Mouse (Mus musculus): ENCODE data around the gene Gm43064. TPM values are rescaled to one million over a fixed set of nuclear protein-coding genes. Genes with fewer than 3 reads are reported as not detected.

The Gm43064 gene
- total RNA-seq, 1 experiment = 0.76 TPM

DNA sequence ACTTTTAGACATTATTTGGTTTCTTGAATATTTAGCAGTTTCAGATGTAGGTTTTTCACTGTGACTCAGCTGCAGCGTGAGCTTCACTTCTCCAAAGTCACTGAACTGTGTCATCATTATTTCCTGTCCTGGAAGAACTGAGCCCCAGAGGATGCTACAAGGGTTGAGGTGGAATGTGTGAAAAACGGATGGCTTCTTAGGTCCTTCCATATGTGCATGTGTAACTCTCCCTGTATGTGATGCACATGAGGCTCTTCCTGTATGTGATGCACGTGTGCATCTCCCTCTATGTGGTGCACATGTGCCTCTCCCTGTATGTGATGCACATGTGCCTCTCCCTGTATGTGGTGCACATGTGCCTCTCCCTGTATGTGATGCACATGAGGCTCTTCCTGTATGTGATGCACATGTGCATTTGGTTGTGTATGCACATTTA, 63.3 kb downstream of the Gm43064 start:
- no peaks in the 10 kb centered on the region for H3K4me1 ChIP-seq (ENCODE audit: control insufficient read depth in 2 of 2, insufficient read depth in 2 of 2, low read length in 2 of 2, poor library complexity in 1 of 2)
- H3K9me3 ChIP-seq (ENCODE audit: control insufficient read depth, insufficient read depth, low read depth, low read length) = no peaks in the 10 kb centered on the region
- TF ChIP-seq CHD2 (IDR thresholded peaks at IDR 0.05; ENCODE audit: low read depth, low read length) (no peak), ZC3H11A (IDR thresholded peaks at IDR 0.05; ENCODE audit: borderline replicate concordance, low read depth, low read length) (no peak), ZNF384 (IDR thresholded peaks at IDR 0.05; ENCODE audit: low read depth, low read length) (no peak), MAFK (IDR thresholded peaks at IDR 0.05; ENCODE audit: insufficient read depth, low read depth, low read length) (no peak), HCFC1 (IDR thresholded peaks at IDR 0.05; ENCODE audit: borderline replicate concordance, insufficient read depth, low read length) (no peak)
- in situ Hi-C loops (cut with MboI; ENCODE audit: low sequenced_read_pairs in 2 of 2, unreplicated experiment in 2 of 2) = no loop called here
- DNase-seq (ENCODE audit: low read depth, low spot score) = no peak
- H3K27ac ChIP-seq (ENCODE audit: insufficient read depth, low read depth, low read length, poor library complexity, severe bottlenecking) = no peak overlapping the region
- no peaks in the 10 kb centered on the region for H3K36me3 ChIP-seq (ENCODE audit: control insufficient read depth, insufficient read depth, low read length, poor library complexity, severe bottlenecking)
- no peak overlapping the region for H3K9ac ChIP-seq (ENCODE audit: insufficient read depth, low read depth, low read length, poor library complexity, severe bottlenecking)
- no peak overlapping the region for H3K4me3 ChIP-seq (ENCODE audit: insufficient read depth in 1 of 2, low read depth in 1 of 2, low read length in 2 of 2, poor library complexity in 1 of 2, severe bottlenecking in 1 of 2)

DNA sequence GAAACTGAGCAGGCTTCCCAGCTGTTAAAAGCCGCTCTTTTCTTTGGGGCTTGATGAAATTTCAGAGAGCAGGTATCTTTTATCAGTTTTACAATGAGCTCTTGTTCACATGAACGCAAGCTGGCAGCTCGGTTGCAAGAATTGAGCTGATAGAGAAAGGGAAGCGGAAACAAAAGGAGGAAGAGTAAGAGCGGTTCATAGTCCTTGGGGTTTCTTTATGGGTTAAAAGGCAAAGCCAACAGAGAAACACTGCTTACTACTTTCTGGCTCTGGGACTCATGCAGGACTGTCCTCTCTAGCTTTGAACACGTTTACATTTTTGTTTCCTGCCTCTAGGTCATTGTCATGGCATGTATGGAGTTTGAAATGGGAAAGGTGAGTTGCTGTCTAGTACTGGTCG, 65.0 kb downstream of the Gm43064 start:
- H3K9ac ChIP-seq (ENCODE audit: insufficient read depth, low read depth, low read length, poor library complexity, severe bottlenecking) = no peak overlapping the region
- in situ Hi-C loops (cut with MboI; ENCODE audit: low sequenced_read_pairs in 2 of 2, unreplicated experiment in 2 of 2) = no loop called here
- H3K9me3 ChIP-seq (ENCODE audit: control insufficient read depth, insufficient read depth, low read depth, low read length) = no peaks in the 10 kb centered on the region
- no peak for DNase-seq (ENCODE audit: low read depth, low spot score)
- H3K4me1 ChIP-seq (ENCODE audit: control insufficient read depth in 2 of 2, insufficient read depth in 2 of 2, low read length in 2 of 2, poor library complexity in 1 of 2) = no peaks in the 10 kb centered on the region
- no peak overlapping the region for H3K27ac ChIP-seq (ENCODE audit: insufficient read depth, low read depth, low read length, poor library complexity, severe bottlenecking)
- TF ChIP-seq MAFK (IDR thresholded peaks at IDR 0.05; ENCODE audit: insufficient read depth, low read depth, low read length) (no peak), ZNF384 (IDR thresholded peaks at IDR 0.05; ENCODE audit: low read depth, low read length) (no peak), CHD2 (IDR thresholded peaks at IDR 0.05; ENCODE audit: low read depth, low read length) (no peak), HCFC1 (IDR thresholded peaks at IDR 0.05; ENCODE audit: borderline replicate concordance, insufficient read depth, low read length) (no peak), ZC3H11A (IDR thresholded peaks at IDR 0.05; ENCODE audit: borderline replicate concordance, low read depth, low read length) (no peak)
- no peak overlapping the region for H3K4me3 ChIP-seq (ENCODE audit: insufficient read depth in 1 of 2, low read depth in 1 of 2, low read length in 2 of 2, poor library complexity in 1 of 2, severe bottlenecking in 1 of 2)
- H3K36me3 ChIP-seq (ENCODE audit: control insufficient read depth, insufficient read depth, low read length, poor library complexity, severe bottlenecking) = no peaks in the 10 kb centered on the region

DNA sequence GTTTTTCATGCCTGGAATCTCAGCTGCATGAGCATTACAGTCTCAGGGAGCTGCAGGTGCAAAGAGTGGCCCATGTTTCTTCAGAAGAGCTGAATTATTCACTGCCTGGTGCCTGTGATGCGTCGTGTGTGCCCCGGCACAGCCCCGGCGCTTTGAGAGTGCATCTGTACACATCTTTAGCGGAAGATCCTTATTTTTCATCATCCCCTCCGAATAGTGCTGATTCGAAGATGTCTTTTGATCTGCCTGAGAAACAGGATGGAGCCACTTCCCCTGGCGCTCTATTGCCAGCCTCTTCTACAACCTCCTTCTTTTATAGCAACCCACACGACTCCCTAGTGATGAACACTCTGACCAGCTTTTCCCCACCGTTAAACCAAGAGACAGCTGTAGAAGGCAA, 76.6 kb downstream of the Gm43064 start:
- Histone ChIP-seq H3K27ac (ENCODE audit: insufficient read depth, low read depth, low read length, poor library complexity, severe bottlenecking) (no peak overlapping the region), H3K36me3 (ENCODE audit: control insufficient read depth, insufficient read depth, low read length, poor library complexity, severe bottlenecking) (no peaks in the 10 kb centered on the region), H3K4me3 (ENCODE audit: insufficient read depth in 1 of 2, low read depth in 1 of 2, low read length in 2 of 2, poor library complexity in 1 of 2, severe bottlenecking in 1 of 2) (no peak overlapping the region), H3K9me3 (ENCODE audit: control insufficient read depth, insufficient read depth, low read depth, low read length) (no peaks in the 10 kb centered on the region), H3K4me1 (ENCODE audit: control insufficient read depth in 2 of 2, insufficient read depth in 2 of 2, low read length in 2 of 2, poor library complexity in 1 of 2) (no peaks in the 10 kb centered on the region), H3K9ac (ENCODE audit: insufficient read depth, low read depth, low read length, poor library complexity, severe bottlenecking) (no peak overlapping the region)
- DNase-seq (ENCODE audit: low read depth, low spot score) = no peak
- TF ChIP-seq ZNF384 (IDR thresholded peaks at IDR 0.05; ENCODE audit: low read depth, low read length) (no peak), CHD2 (IDR thresholded peaks at IDR 0.05; ENCODE audit: low read depth, low read length) (no peak), MAFK (IDR thresholded peaks at IDR 0.05; ENCODE audit: insufficient read depth, low read depth, low read length) (no peak), HCFC1 (IDR thresholded peaks at IDR 0.05; ENCODE audit: borderline replicate concordance, insufficient read depth, low read length) (no peak), ZC3H11A (IDR thresholded peaks at IDR 0.05; ENCODE audit: borderline replicate concordance, low read depth, low read length) (no peak)
- in situ Hi-C loops (cut with MboI; ENCODE audit: low sequenced_read_pairs in 2 of 2, unreplicated experiment in 2 of 2) = no loop called here

DNA sequence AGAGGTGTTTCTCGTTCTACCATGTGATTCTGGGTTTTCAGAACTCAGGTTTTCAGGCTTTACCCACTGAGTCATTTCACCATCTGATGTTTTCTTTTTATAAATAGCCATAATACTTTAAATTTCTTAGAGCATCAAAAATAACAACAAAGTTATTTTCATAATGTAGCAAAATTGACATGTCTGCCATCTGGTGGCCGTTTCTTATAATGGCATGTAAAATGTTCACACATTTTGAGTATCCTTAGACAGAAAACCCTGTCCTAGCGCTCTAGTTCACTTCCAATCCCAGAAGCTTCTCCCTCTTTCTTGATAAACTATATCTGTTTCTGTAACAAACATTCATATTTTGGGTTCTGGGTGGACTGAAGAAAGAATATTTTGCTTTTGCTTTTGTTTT, 78.2 kb downstream of the Gm43064 start:
- in situ Hi-C loops (cut with MboI; ENCODE audit: low sequenced_read_pairs in 2 of 2, unreplicated experiment in 2 of 2) = no loop called here
- Histone ChIP-seq H3K36me3 (ENCODE audit: control insufficient read depth, insufficient read depth, low read length, poor library complexity, severe bottlenecking) (no peaks in the 10 kb centered on the region), H3K4me3 (ENCODE audit: insufficient read depth in 1 of 2, low read depth in 1 of 2, low read length in 2 of 2, poor library complexity in 1 of 2, severe bottlenecking in 1 of 2) (no peak overlapping the region), H3K27ac (ENCODE audit: insufficient read depth, low read depth, low read length, poor library complexity, severe bottlenecking) (no peak overlapping the region), H3K9me3 (ENCODE audit: control insufficient read depth, insufficient read depth, low read depth, low read length) (no peaks in the 10 kb centered on the region), H3K4me1 (ENCODE audit: control insufficient read depth in 2 of 2, insufficient read depth in 2 of 2, low read length in 2 of 2, poor library complexity in 1 of 2) (no peaks in the 10 kb centered on the region), H3K9ac (ENCODE audit: insufficient read depth, low read depth, low read length, poor library complexity, severe bottlenecking) (no peak overlapping the region)
- TF ChIP-seq ZC3H11A (IDR thresholded peaks at IDR 0.05; ENCODE audit: borderline replicate concordance, low read depth, low read length) (0 out of 2 replicates have a peak, but pooled peaks have one; percentile 25), ZNF384 (IDR thresholded peaks at IDR 0.05; ENCODE audit: low read depth, low read length) (no peak)
- peak; percentile 28 for DNase-seq (ENCODE audit: low read depth, low spot score)

Other genes starting within 250 kb of the Gm43064 start
- 0.22 and 0.32 TPM in 2 replicates for gene Syt6, start 234.3 kb upstream of the Gm43064 start, total RNA-seq (2012; rRNA removed)
- gene Atg4a-ps, start 163.5 kb upstream of the Gm43064 start, total RNA-seq (2012; rRNA removed) = 0.18 TPM in 1 of 2 replicates, not detected in the other
- gene Olfml3, start 71.6 kb upstream of the Gm43064 start, total RNA-seq (2012; rRNA removed) = 0.79 and 1.2 TPM in 2 replicates
- not detected in 2 replicates for gene Gm10964, start 70.2 kb upstream of the Gm43064 start, total RNA-seq (2012; rRNA removed)
- 20.2 and 21.8 TPM in 2 replicates for gene Hipk1, start 18.0 kb upstream of the Gm43064 start, total RNA-seq (2012; rRNA removed)
- 7.1 and 8.2 TPM in 2 replicates for gene Dclre1b, start 129 bp upstream of the Gm43064 start, total RNA-seq (2012; rRNA removed)
- gene Ap4b1, start 53 bp upstream of the Gm43064 start, total RNA-seq (2012; rRNA removed) = 10.1 and 12.8 TPM in 2 replicates
- gene Bcl2l15, start 23.0 kb downstream of the Gm43064 start, total RNA-seq (2012; rRNA removed) = 0.90 and 1.4 TPM in 2 replicates
- 0.22 and 0.37 TPM in 2 replicates for gene Ptpn22, start 50.2 kb downstream of the Gm43064 start, total RNA-seq (2012; rRNA removed)
- gene Rsbn1, start 104.5 kb downstream of the Gm43064 start, total RNA-seq (2012; rRNA removed) = 14.4 and 18.7 TPM in 2 replicates
- gene Phtf1, start 158.5 kb downstream of the Gm43064 start, total RNA-seq (2012; rRNA removed) = 14.1 and 18.2 TPM in 2 replicates